Mouse (Mus musculus): ENCODE results near the gene Tlr9. TPM values are rescaled to one million over a fixed set of nuclear protein-coding genes. Genes with fewer than 3 reads are reported as not detected.

Tlr9 gene
- total and polyA plus RNA-seq, 2 experiments from 2014 or later = 0.04 TPM; not detected in 1

- Histone ChIP-seq H3K9ac (replicated peaks; ENCODE audit: low read depth, low read length) (no peak overlapping the region), H3K27ac (ENCODE audit: low read depth) (no peak overlapping the region), H3K4me3 (ENCODE audit: low read depth, low read length) (no peak overlapping the region), H3K9me3 (replicated peaks; ENCODE audit: control insufficient read depth, low read length) (no peaks in the 10 kb centered on the region), H3K4me2 (ENCODE audit: low read depth, low read length) (no peak overlapping the region), H3K27me3 (ENCODE audit: control insufficient read depth, insufficient read depth, low read length) (no peaks in the 10 kb centered on the region), H3K4me1 (ENCODE audit: control insufficient read depth, insufficient read depth) (no peaks in the 10 kb centered on the region), H3K36me3 (replicated peaks; ENCODE audit: control insufficient read depth, insufficient read depth, low read length) (no peaks in the 10 kb centered on the region)
- WGBS = 63% methylated on average over 2 of the region's 2 CpGs
- DNase-seq (ENCODE audit: low spot score) (no peak), ATAC-seq (ENCODE audit: insufficient read depth, low read depth) (no peak)
- TF ChIP-seq CTCF (IDR thresholded peaks at IDR 0.05; ENCODE audit: low read depth) (no peak), EP300 (IDR thresholded peaks at IDR 0.05; ENCODE audit: low read depth) (no peak)
Measured at GRCm38 (mm10) chr9:106254001-106254400, 31.6 kb downstream of the Tlr9 start.

DNA sequence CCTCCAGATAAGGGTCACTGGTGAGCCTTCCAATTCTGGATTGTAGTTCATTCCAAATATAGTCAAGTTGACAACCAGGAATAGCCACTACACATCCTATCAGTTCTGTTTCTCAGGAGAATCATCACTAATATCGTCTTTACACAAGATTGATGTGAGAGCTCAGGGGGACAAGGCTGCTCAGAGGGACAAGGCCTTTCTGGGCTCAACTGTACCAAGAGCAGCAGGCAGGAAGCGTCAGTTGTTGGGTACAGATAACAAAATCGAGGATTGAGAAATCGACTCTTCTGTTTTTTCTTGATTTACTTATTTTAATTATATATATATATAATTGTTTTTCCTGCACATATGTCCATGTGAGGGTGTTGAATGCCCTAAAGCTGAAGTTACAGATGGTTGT lies 36.0 kb downstream of the Tlr9 start:
- Histone ChIP-seq H3K9me3 (replicated peaks; ENCODE audit: control insufficient read depth, low read length) (no peaks in the 10 kb centered on the region), H3K4me2 (ENCODE audit: low read depth, low read length) (no peak overlapping the region), H3K27me3 (ENCODE audit: control insufficient read depth, insufficient read depth, low read length) (no peaks in the 10 kb centered on the region), H3K36me3 (replicated peaks; ENCODE audit: control insufficient read depth, insufficient read depth, low read length) (no peaks in the 10 kb centered on the region), H3K27ac (ENCODE audit: low read depth) (no peak overlapping the region), H3K4me3 (ENCODE audit: low read depth, low read length) (no peak overlapping the region), H3K9ac (replicated peaks; ENCODE audit: low read depth, low read length) (no peak overlapping the region), H3K4me1 (ENCODE audit: control insufficient read depth, insufficient read depth) (no peaks in the 10 kb centered on the region)
- TF ChIP-seq EP300 (IDR thresholded peaks at IDR 0.05; ENCODE audit: low read depth) = no peak
- ATAC-seq (ENCODE audit: insufficient read depth, low read depth) (no peak), DNase-seq (ENCODE audit: low spot score) (no peak)
- WGBS = 71% methylated on average over 4 of the region's 4 CpGs

- no peak for ATAC-seq (ENCODE audit: insufficient read depth, low read depth)
- whole genome bisulfite sequencing = 60% methylated on average over 5 of the region's 5 CpGs
- Histone ChIP-seq H3K4me1 (ENCODE audit: control insufficient read depth, insufficient read depth) (no peaks in the 10 kb centered on the region), H3K9me3 (replicated peaks; ENCODE audit: control insufficient read depth, low read length) (no peaks in the 10 kb centered on the region), H3K4me3 (ENCODE audit: low read depth, low read length) (no peak overlapping the region), H3K9ac (replicated peaks; ENCODE audit: low read depth, low read length) (no peak overlapping the region), H3K4me2 (ENCODE audit: low read depth, low read length) (no peak overlapping the region), H3K36me3 (replicated peaks; ENCODE audit: control insufficient read depth, insufficient read depth, low read length) (no peaks in the 10 kb centered on the region), H3K27me3 (ENCODE audit: control insufficient read depth, insufficient read depth, low read length) (no peaks in the 10 kb centered on the region), H3K27ac (ENCODE audit: low read depth) (no peak overlapping the region)
- no peak for DNase-seq (ENCODE audit: low spot score)
- TF ChIP-seq CTCF (IDR thresholded peaks at IDR 0.05; ENCODE audit: low read depth) (no peak), EP300 (IDR thresholded peaks at IDR 0.05; ENCODE audit: low read depth) (no peak)
Measured at GRCm38 (mm10) chr9:106258990-106259389, 36.6 kb downstream of the Tlr9 start.

DNA sequence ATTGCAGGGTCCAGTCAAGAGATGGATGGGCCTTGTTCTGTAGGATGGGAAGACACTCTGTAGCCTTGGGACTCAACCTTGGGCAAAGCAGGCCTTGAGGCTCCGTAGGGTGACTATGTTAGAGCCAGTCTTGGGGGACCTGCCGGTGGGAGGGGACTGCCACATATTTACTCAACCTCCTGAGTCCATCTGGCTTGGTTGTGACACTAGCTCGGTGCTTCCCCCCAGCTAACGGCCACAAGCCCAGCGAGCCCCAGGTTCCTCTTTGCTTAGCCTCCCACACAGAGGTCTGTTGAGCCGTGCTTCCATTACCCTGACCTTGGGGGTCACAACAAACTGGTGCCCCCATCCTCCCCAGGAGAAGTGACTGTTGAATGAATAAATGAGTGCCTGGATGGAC lies 38.7 kb downstream of the Tlr9 start:
- Histone ChIP-seq H3K4me3 (ENCODE audit: low read depth, low read length) (no peak overlapping the region), H3K4me1 (ENCODE audit: control insufficient read depth, insufficient read depth) (no peaks in the 10 kb centered on the region), H3K4me2 (ENCODE audit: low read depth, low read length) (no peak overlapping the region), H3K27me3 (ENCODE audit: control insufficient read depth, insufficient read depth, low read length) (no peaks in the 10 kb centered on the region), H3K27ac (ENCODE audit: low read depth) (no peak overlapping the region), H3K9ac (replicated peaks; ENCODE audit: low read depth, low read length) (no peak overlapping the region), H3K36me3 (replicated peaks; ENCODE audit: control insufficient read depth, insufficient read depth, low read length) (no peaks in the 10 kb centered on the region), H3K9me3 (replicated peaks; ENCODE audit: control insufficient read depth, low read length) (no peaks in the 10 kb centered on the region)
- TF ChIP-seq CTCF (IDR thresholded peaks at IDR 0.05; ENCODE audit: low read depth) (no peak), EP300 (IDR thresholded peaks at IDR 0.05; ENCODE audit: low read depth) (no peak)
- no peak for DNase-seq (ENCODE audit: low spot score)
- 78% methylated on average over 6 of the region's 6 CpGs for WGBS
- ATAC-seq (ENCODE audit: insufficient read depth, low read depth) = no peak

GRCm38 (mm10) chr9:106261491-106261890 lies 39.1 kb downstream of the Tlr9 start:
- no peak overlapping the region for H3K4me2 ChIP-seq (ENCODE audit: low read depth, low read length)
- no peaks in the 10 kb centered on the region for H3K27me3 ChIP-seq (ENCODE audit: control insufficient read depth, insufficient read depth, low read length)
- TF ChIP-seq EP300 (IDR thresholded peaks at IDR 0.05; ENCODE audit: low read depth) (no peak), CTCF (IDR thresholded peaks at IDR 0.05; ENCODE audit: low read depth) (no peak)
- 73% methylated on average over 3 of the region's 3 CpGs for WGBS
- H3K4me1 ChIP-seq (ENCODE audit: control insufficient read depth, insufficient read depth) = no peaks in the 10 kb centered on the region
- ATAC-seq (ENCODE audit: insufficient read depth, low read depth) (no peak), DNase-seq (ENCODE audit: low spot score) (no peak)
- no peaks in the 10 kb centered on the region for H3K9me3 ChIP-seq (replicated peaks; ENCODE audit: control insufficient read depth, low read length)
- H3K36me3 ChIP-seq (replicated peaks; ENCODE audit: control insufficient read depth, insufficient read depth, low read length) = no peaks in the 10 kb centered on the region
- no peak overlapping the region for H3K4me3 ChIP-seq (ENCODE audit: low read depth, low read length)
- no peak overlapping the region for H3K27ac ChIP-seq (ENCODE audit: low read depth)
- no peak overlapping the region for H3K9ac ChIP-seq (replicated peaks; ENCODE audit: low read depth, low read length)

GRCm38 (mm10) chr9:106262075-106262474 lies 39.7 kb downstream of the Tlr9 start:
- Histone ChIP-seq H3K4me1 (ENCODE audit: control insufficient read depth, insufficient read depth) (no peaks in the 10 kb centered on the region), H3K27ac (ENCODE audit: low read depth) (no peak overlapping the region), H3K9ac (replicated peaks; ENCODE audit: low read depth, low read length) (no peak overlapping the region), H3K9me3 (replicated peaks; ENCODE audit: control insufficient read depth, low read length) (no peaks in the 10 kb centered on the region), H3K36me3 (replicated peaks; ENCODE audit: control insufficient read depth, insufficient read depth, low read length) (no peaks in the 10 kb centered on the region), H3K27me3 (ENCODE audit: control insufficient read depth, insufficient read depth, low read length) (no peaks in the 10 kb centered on the region), H3K4me2 (ENCODE audit: low read depth, low read length) (no peak overlapping the region), H3K4me3 (ENCODE audit: low read depth, low read length) (no peak overlapping the region)
- WGBS = 69% methylated on average over 3 of the region's 3 CpGs
- ATAC-seq (ENCODE audit: insufficient read depth, low read depth) = no peak
- TF ChIP-seq EP300 (IDR thresholded peaks at IDR 0.05; ENCODE audit: low read depth) = no peak
- no peak for TF ChIP-seq CTCF (IDR thresholded peaks at IDR 0.05; ENCODE audit: low read depth)
- DNase-seq (ENCODE audit: low spot score) = no peak

All from heart, postnatal 0 days (tissue).